Mouse (Mus musculus): ENCODE measurements at regions not wholly inside any gene's neighbourhood (a gene's known extent, or its start where the extent isn't known, plus 50 kb on each side); places are given as distances from the start of the nearest gene placed in this dataset.

GRCm38 (mm10) chr13:44058277-44058676 is 273.7 kb downstream of the Cd83 start:
- no peak for TF ChIP-seq CTCF (IDR thresholded peaks at IDR 0.05; ENCODE audit: low read depth)
- TF ChIP-seq EP300 (IDR thresholded peaks at IDR 0.05; ENCODE audit: low read depth) = no peak

Data from heart, postnatal 0 days (tissue).